Mouse (Mus musculus) kidney, adult 2 months (tissue): ENCODE measurements around the gene Ticrr.

ENCODE experiments used
- CTCF ChIP-seq: fragments of 200-500 bp; conservative IDR thresholded peaks from 2 replicates; pipeline ENCODE4 v1.5.1; 2011; ENCODE audit warnings: low read depth, mild to moderate bottlenecking, control low read depth, low read length, moderate library complexity, mixed read lengths; ENCODE audit not compliant: insufficient read depth, insufficient read length
- POLR2A ChIP-seq: fragments of 200-500 bp; IDR thresholded peaks from one replicate; pipeline ENCODE4 v1.6.1; 2011; ENCODE audit warnings: low read depth, low read length, control low read depth

- TF ChIP-seq CTCF (no peak), POLR2A (no peak)
Observed at GRCm38 (mm10) chr7:79626170-79626569, 33.8 kb upstream of the Ticrr start.
